Mouse (Mus musculus) lung, adult 2 months (tissue): Measurements from ENCODE around the gene Crat.

Source experiments
- CTCF ChIP-seq: fragments of 200-500 bp; IDR thresholded peaks from 2 replicates; pipeline ENCODE4 v1.5.1; 2011; ENCODE audit warnings: mild to moderate bottlenecking, low read length, control low read depth; ENCODE audit not compliant: insufficient read depth
- POLR2A ChIP-seq: fragments of 200-500 bp; IDR thresholded peaks from 2 replicates; pipeline ENCODE4 v1.6.1; 2011; ENCODE audit warnings: low read depth, mild to moderate bottlenecking, control low read depth, low read length, borderline replicate concordance; ENCODE audit errors: extremely low read depth

DNA sequence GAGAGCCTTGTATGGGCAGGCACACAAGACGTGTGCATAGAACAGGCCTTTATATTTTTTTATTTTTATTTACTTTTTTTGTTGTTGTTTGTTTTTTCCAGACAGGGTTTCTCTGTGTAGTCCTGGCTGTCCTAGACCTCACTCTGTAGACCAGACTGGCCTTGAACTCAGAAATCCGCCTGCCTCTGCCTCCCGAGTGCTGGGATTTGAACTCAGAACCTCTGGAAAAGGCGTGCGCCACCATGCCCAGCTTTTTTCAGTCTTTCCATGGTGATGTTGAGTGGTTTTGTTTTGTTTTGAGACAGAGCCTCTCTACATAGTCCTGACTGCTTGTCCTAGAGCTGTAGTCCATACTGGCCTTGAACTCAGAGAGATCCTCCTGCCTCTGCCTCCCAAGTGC lies 42.9 kb downstream of the Crat start:
- TF ChIP-seq POLR2A (no peak), CTCF (no peak)
